Mouse (Mus musculus) macrophage (primary cell): Measurements from ENCODE around the gene Cybb. TPM values are rescaled to one million over a fixed set of nuclear protein-coding genes. Genes with fewer than 3 reads are reported as not detected.

ENCODE experiments used
- H3K27ac ChIP-seq: fragments of 350-480 bp; formaldehyde crosslinking; 2 replicates; pipeline ENCODE4 v1.9.0; 2021
- H3K36me3 ChIP-seq: fragments of 350-480 bp; formaldehyde crosslinking; 2 replicates; pipeline ENCODE4 v1.9.0; 2021; ENCODE audit errors: inconsistent target
- H3K4me3 ChIP-seq: fragments of 350-480 bp; formaldehyde crosslinking; 2 replicates; pipeline ENCODE4 v1.9.0; 2021; ENCODE audit errors: inconsistent target
- H3K79me2 ChIP-seq: fragments of 350-480 bp; formaldehyde crosslinking; 2 replicates; pipeline ENCODE4 v1.9.0; 2021; ENCODE audit errors: inconsistent target
- WGBS: methylation state at CpG from one replicate; pipeline ENCODE4 v1.1.7; 2026; ENCODE audit warnings: inconsistent platforms; ENCODE audit not compliant: missing documents; 5-methylcytosine and 5-hydroxymethylcytosine counted together
- polyA plus RNA-seq: library from polyadenylated mRNA; stranded (reverse); fragments of 250-400 nt; gene quantifications from 3 replicates; pipeline ENCODE4 v1.2.4, GENCODE M21; 2018; ENCODE audit warnings: inconsistent platforms

Cybb gene
- polyA plus RNA-seq, 1 experiment from 2014 or later, result 351 TPM

DNA sequence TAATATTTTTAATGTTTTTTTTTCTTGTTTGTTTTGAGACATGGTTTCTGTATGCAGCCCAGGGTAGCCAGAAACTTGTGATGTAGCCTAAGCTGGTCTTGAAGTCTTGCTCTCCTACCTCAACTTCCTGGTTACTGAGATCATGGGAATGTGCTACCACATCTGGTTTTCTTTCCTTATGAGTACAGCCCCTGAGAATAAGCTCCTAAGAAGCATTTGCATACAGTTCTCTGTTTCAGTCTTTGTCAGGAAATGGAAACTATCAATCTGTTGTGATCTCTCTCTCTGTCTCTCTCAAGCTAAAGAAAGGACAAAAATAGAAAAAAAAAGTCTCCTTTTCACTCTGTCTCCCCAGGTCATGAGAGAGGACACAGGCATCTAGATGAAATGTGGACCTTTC is 40.3 kb downstream of the Cybb start:
- Histone ChIP-seq H3K27ac (0 out of 2 replicates have a peak overlapping the region, but pooled peaks have one; percentile 13), H3K36me3 (peaks cover 4% of the 10 kb centered on the region; the same call in 1 of the 2 replicates)

GRCm38 (mm10) chrX:9441102-9441501 is 46.5 kb downstream of the Cybb start:
- Histone ChIP-seq H3K79me2 (no peaks in the 10 kb centered on the region), H3K4me3 (no peak overlapping the region), H3K36me3 (peaks cover 50% of the 10 kb centered on the region), H3K27ac (no peak overlapping the region)
- 100% methylated on average over 2 of the region's 4 CpGs for WGBS

More for the DNA sequence above, 40.3 kb downstream of the Cybb start:
- no peaks in the 10 kb centered on the region; the same call in 1 of the 2 replicates for H3K79me2 ChIP-seq
- no peak overlapping the region for H3K4me3 ChIP-seq

- H3K27ac ChIP-seq, result no peak overlapping the region
- WGBS, result 93% methylated on average over 4 of the region's 4 CpGs
- H3K79me2 ChIP-seq, result no peaks in the 10 kb centered on the region
- H3K36me3 ChIP-seq, result peaks cover 50% of the 10 kb centered on the region
- no peak overlapping the region for H3K4me3 ChIP-seq
Observed at GRCm38 (mm10) chrX:9440556-9440955, 47.0 kb downstream of the Cybb start.

GRCm38 (mm10) chrX:9439257-9439656 is 48.3 kb downstream of the Cybb start:
- H3K36me3 ChIP-seq, result peaks cover 50% of the 10 kb centered on the region
- no peak overlapping the region for H3K27ac ChIP-seq
- H3K79me2 ChIP-seq, result no peaks in the 10 kb centered on the region
- H3K4me3 ChIP-seq, result no peak overlapping the region
- WGBS, result 91% methylated on average over 2 of the region's 2 CpGs

GRCm38 (mm10) chrX:9413889-9414288 is 73.7 kb downstream of the Cybb start:
- no peak overlapping the region for H3K4me3 ChIP-seq
- H3K79me2 ChIP-seq, result no peaks in the 10 kb centered on the region
- 70% methylated on average over 3 of the region's 5 CpGs for WGBS
- H3K36me3 ChIP-seq, result no peaks in the 10 kb centered on the region
- no peak overlapping the region for H3K27ac ChIP-seq

Other genes starting within 250 kb of the Cybb start
- gene Gm14862, start 230.9 kb downstream of the Cybb start, polyA plus RNA-seq, result not detected in 3 replicates
- 0.45 to 1.3 TPM (median 0.56 TPM) in 3 replicates for gene Xk, start 215.0 kb downstream of the Cybb start, polyA plus RNA-seq
- gene H2al1m, start 204.0 kb downstream of the Cybb start, polyA plus RNA-seq, result not detected in 3 replicates
- gene H2al1k, start 137.1 kb downstream of the Cybb start, polyA plus RNA-seq, result not detected in 3 replicates
- not detected in 3 replicates for gene H2al1o, start 84.6 kb upstream of the Cybb start, polyA plus RNA-seq
- 82.2 to 217 TPM (median 94.0 TPM) in 3 replicates for gene Dynlt3, start 175.2 kb upstream of the Cybb start, polyA plus RNA-seq